Mouse (Mus musculus): Measurements from ENCODE around the gene Wdr63. TPM values are rescaled to one million over a fixed set of nuclear protein-coding genes. Genes with fewer than 3 reads are reported as not detected.

Gene Wdr63
- total and polyA plus RNA-seq, 3 experiments: not detected

GRCm38 (mm10) chr3:145995489-145995888, 112.4 kb downstream of the Wdr63 start:
- no peaks in the 10 kb centered on the region for H3K9me3 ChIP-seq (replicated peaks; ENCODE audit: insufficient read depth, low read length)
- peaks cover 1 to 14% of the 10 kb centered on the region in 2 experiments for H3K36me3 ChIP-seq (ENCODE audit: control insufficient read depth in 1 of 2, insufficient read depth in 2 of 2, low read length in 2 of 2)
- TF ChIP-seq SIN3A (IDR thresholded peaks at IDR 0.05; ENCODE audit: low read length): no peak
- no peak for TF ChIP-seq USF2 (IDR thresholded peaks at IDR 0.05; ENCODE audit: borderline replicate concordance in 1 of 2, insufficient read depth in 1 of 2, low read depth in 1 of 2, low read length in 2 of 2)
- H3K27ac ChIP-seq (ENCODE audit: control insufficient read depth, low read depth, low read length): no peak overlapping the region
- H3K9ac ChIP-seq (ENCODE audit: control insufficient read depth, low read depth, low read length, poor library complexity, severe bottlenecking): no peak overlapping the region
- no peaks in the 10 kb centered on the region for H3K27me3 ChIP-seq (ENCODE audit: control insufficient read depth in 1 of 2, insufficient read depth in 2 of 2, low read length in 2 of 2)
- DNase-seq (ENCODE audit: low read depth, low spot score): no peak
- H3K4me3 ChIP-seq (ENCODE audit: control insufficient read depth in 1 of 2, insufficient read depth in 1 of 2, low read depth in 2 of 2, low read length in 2 of 2): no peak overlapping the region
- peaks cover 32% of the 10 kb centered on the region for H3K79me2 ChIP-seq (ENCODE audit: control insufficient read depth, insufficient read depth, low read length, poor library complexity)
- peaks cover 8 to 11% of the 10 kb centered on the region in 2 experiments; a peak in 3 of 4 replicates for H3K4me1 ChIP-seq (ENCODE audit: control insufficient read depth in 1 of 2, insufficient read depth in 2 of 2, low read length in 2 of 2)

GRCm38 (mm10) chr3:145993481-145994201, 114.3 kb downstream of the Wdr63 start:
- peak overlapping the region; percentile 44 for H3K9ac ChIP-seq (ENCODE audit: control insufficient read depth, low read depth, low read length, poor library complexity, severe bottlenecking)
- H3K9me3 ChIP-seq (replicated peaks; ENCODE audit: insufficient read depth, low read length): no peaks in the 10 kb centered on the region
- peaks cover 8 to 11% of the 10 kb centered on the region in 2 experiments; a peak in 3 of 4 replicates for H3K4me1 ChIP-seq (ENCODE audit: control insufficient read depth in 1 of 2, insufficient read depth in 2 of 2, low read length in 2 of 2)
- H3K79me2 ChIP-seq (ENCODE audit: control insufficient read depth, insufficient read depth, low read length, poor library complexity): peaks cover 47% of the 10 kb centered on the region
- peak overlapping the region; percentile 29 to 72 for H3K4me3 ChIP-seq (ENCODE audit: control insufficient read depth in 1 of 2, insufficient read depth in 1 of 2, low read depth in 2 of 2, low read length in 2 of 2)
- H3K27me3 ChIP-seq (ENCODE audit: control insufficient read depth in 1 of 2, insufficient read depth in 2 of 2, low read length in 2 of 2): no peaks in the 10 kb centered on the region
- H3K27ac ChIP-seq (ENCODE audit: control insufficient read depth, low read depth, low read length): peak overlapping the region; percentile 35
- H3K36me3 ChIP-seq (ENCODE audit: control insufficient read depth in 1 of 2, insufficient read depth in 2 of 2, low read length in 2 of 2): peaks cover 1 to 15% of the 10 kb centered on the region in 2 experiments
- DNase-seq (ENCODE audit: low read depth, low spot score): peak; percentile 85
- TF ChIP-seq TCF12 (IDR thresholded peaks at IDR 0.05; ENCODE audit: low read depth, low read length) (no peak), ETS1 (IDR thresholded peaks at IDR 0.05; ENCODE audit: low read depth, low read length) (no peak), BHLHE40 (IDR thresholded peaks at IDR 0.05; ENCODE audit: borderline replicate concordance, low read depth, low read length) (no peak), USF2 (IDR thresholded peaks at IDR 0.05; ENCODE audit: borderline replicate concordance in 1 of 2, insufficient read depth in 1 of 2, low read depth in 1 of 2, low read length in 2 of 2) (no peak), USF1 (IDR thresholded peaks at IDR 0.05; ENCODE audit: low read depth, low read length) (no peak), POLR2AphosphoS2 (IDR thresholded peaks at IDR 0.05; ENCODE audit: low read length) (no peak), MYC (IDR thresholded peaks at IDR 0.05; ENCODE audit: low read depth, low read length) (peak; percentile 70), ZC3H11A (IDR thresholded peaks at IDR 0.05; ENCODE audit: low read depth, low read length) (no peak), MEF2A (IDR thresholded peaks at IDR 0.05; ENCODE audit: extremely low read depth, insufficient replicate concordance, low read depth, low read length, poor library complexity, severe bottlenecking) (no peak), MAFK (IDR thresholded peaks at IDR 0.05; ENCODE audit: borderline replicate concordance, low read depth, low read length) (no peak), TBP (IDR thresholded peaks at IDR 0.05; ENCODE audit: low read depth, low read length) (no peak), JUND (IDR thresholded peaks at IDR 0.05; ENCODE audit: low read depth, low read length) (no peak), EP300 (IDR thresholded peaks at IDR 0.05; ENCODE audit: low read depth in 1 of 2, low read length in 2 of 2) (no peak), MYB (IDR thresholded peaks at IDR 0.05; ENCODE audit: low read depth, low read length) (peak; percentile 36; the same call in 1 of the 2 replicates), MAX (IDR thresholded peaks at IDR 0.05; ENCODE audit: low read length) (0 out of 2 replicates have a peak, but pooled peaks have one; percentile 10), POLR2AphosphoS5 (IDR thresholded peaks at IDR 0.05; ENCODE audit: borderline replicate concordance, low read depth, low read length) (no peak), GATA1 (IDR thresholded peaks at IDR 0.05; ENCODE audit: low read depth, low read length) (0 out of 2 replicates have a peak, but pooled peaks have one; percentile 42), CHD2 (IDR thresholded peaks at IDR 0.05; ENCODE audit: low read length) (no peak), ELF1 (IDR thresholded peaks at IDR 0.05; ENCODE audit: low read depth, low read length) (no peak), RCOR1 (IDR thresholded peaks at IDR 0.05; ENCODE audit: low read depth, low read length) (no peak), GABPA (IDR thresholded peaks at IDR 0.05; ENCODE audit: low read depth, low read length) (no peak), TAL1 (IDR thresholded peaks at IDR 0.05; ENCODE audit: low read length) (no peak), NRF1 (IDR thresholded peaks at IDR 0.05; ENCODE audit: insufficient read depth, low read depth, low read length, poor library complexity, severe bottlenecking) (no peak), POLR2A (IDR thresholded peaks at IDR 0.05; ENCODE audit: control insufficient read depth in 1 of 2, insufficient read depth in 1 of 2, low read depth in 1 of 2, low read length in 2 of 2, poor library complexity in 1 of 2) (peak in 1 of 2 experiments; percentile 49; a peak in 1 of 4 replicates), E2F4 (IDR thresholded peaks at IDR 0.05; ENCODE audit: borderline replicate concordance, low read depth, low read length) (no peak), SMC3 (IDR thresholded peaks at IDR 0.05; ENCODE audit: low read depth, low read length) (no peak), RAD21 (IDR thresholded peaks at IDR 0.05; ENCODE audit: low read depth, low read length) (no peak), ZNF384 (IDR thresholded peaks at IDR 0.05; ENCODE audit: low read depth, low read length) (no peak; the same call in 1 of the 2 replicates), KAT2A (conservative IDR thresholded peaks at IDR 0.05; ENCODE audit: low read depth, low read length) (no peak)

All from MEL (cell line).